Mouse (Mus musculus) intestine, embryonic 16.5 days (tissue): Measurements from ENCODE around the gene Hoxa11. TPM values are rescaled to one million over a fixed set of nuclear protein-coding genes. Genes with fewer than 3 reads are reported as not detected.

Experiments used
- ATAC-seq: fragments of 200-750 bp; cut with Nextera tagmentation; 2 replicates; pipeline ENCODE4 v1.8.0; 2017; ENCODE audit warnings: moderate TSS enrichment, moderate library complexity
- H3K27ac ChIP-seq: fragments of 300-500 bp; sonication (generic); 2 replicates; pipeline ENCODE4 v1.5.1; 2014; ENCODE audit warnings: mild to moderate bottlenecking, low read length
- H3K27me3 ChIP-seq: fragments of 300-500 bp; sonication (generic); replicated peaks from 2 replicates; pipeline ENCODE4 v1.6.1; 2014; ENCODE audit warnings: low read length, control low read depth, mixed read lengths; ENCODE audit not compliant: control insufficient read depth, insufficient read depth
- H3K36me3 ChIP-seq: fragments of 300-500 bp; sonication (generic); 2 replicates; pipeline ENCODE4 v1.6.1; 2014; ENCODE audit warnings: low read length, control low read depth; ENCODE audit not compliant: control insufficient read depth, insufficient read depth
- H3K4me1 ChIP-seq: fragments of 300-500 bp; sonication (generic); 2 replicates; pipeline ENCODE4 v1.6.1; 2014; ENCODE audit warnings: low read length, control low read depth, mixed read lengths; ENCODE audit not compliant: control insufficient read depth, insufficient read depth
- H3K4me2 ChIP-seq: fragments of 300-500 bp; sonication (generic); 2 replicates; pipeline ENCODE4 v1.6.1; 2014; ENCODE audit warnings: low read depth, low read length, control low read depth
- H3K4me3 ChIP-seq: fragments of 300-500 bp; sonication (generic); 2 replicates; pipeline ENCODE4 v1.5.1; 2014; ENCODE audit warnings: mild to moderate bottlenecking, low read length
- H3K9ac ChIP-seq: fragments of 300-500 bp; sonication (generic); 2 replicates; pipeline ENCODE4 v1.6.1; 2014; ENCODE audit warnings: low read depth, low read length
- H3K9me3 ChIP-seq: fragments of 300-500 bp; sonication (generic); 2 replicates; pipeline ENCODE4 v1.6.1; 2016; ENCODE audit warnings: low read length, control low read depth; ENCODE audit not compliant: control insufficient read depth
- WGBS: fragments of 180-500 bp; shearing (Covaris S2); extraction: QIAGEN DNeasy Blood & Tissue Kit; methylation state at CpG from one replicate; pipeline ENCODE4 v1.1.7; 2014; 5-methylcytosine and 5-hydroxymethylcytosine counted together
- polyA plus RNA-seq: library from polyadenylated mRNA; unstranded; fragments of >200 nt; fragmentation: Nextera tagmentation; extraction: Ambion mirVana; gene quantifications from 2 replicates; pipeline ENCODE4 v1.2.1, GENCODE M21; 2015

The Hoxa11 gene
- polyA plus RNA-seq, 1 experiment from 2014 or later = 1.9 TPM

DNA sequence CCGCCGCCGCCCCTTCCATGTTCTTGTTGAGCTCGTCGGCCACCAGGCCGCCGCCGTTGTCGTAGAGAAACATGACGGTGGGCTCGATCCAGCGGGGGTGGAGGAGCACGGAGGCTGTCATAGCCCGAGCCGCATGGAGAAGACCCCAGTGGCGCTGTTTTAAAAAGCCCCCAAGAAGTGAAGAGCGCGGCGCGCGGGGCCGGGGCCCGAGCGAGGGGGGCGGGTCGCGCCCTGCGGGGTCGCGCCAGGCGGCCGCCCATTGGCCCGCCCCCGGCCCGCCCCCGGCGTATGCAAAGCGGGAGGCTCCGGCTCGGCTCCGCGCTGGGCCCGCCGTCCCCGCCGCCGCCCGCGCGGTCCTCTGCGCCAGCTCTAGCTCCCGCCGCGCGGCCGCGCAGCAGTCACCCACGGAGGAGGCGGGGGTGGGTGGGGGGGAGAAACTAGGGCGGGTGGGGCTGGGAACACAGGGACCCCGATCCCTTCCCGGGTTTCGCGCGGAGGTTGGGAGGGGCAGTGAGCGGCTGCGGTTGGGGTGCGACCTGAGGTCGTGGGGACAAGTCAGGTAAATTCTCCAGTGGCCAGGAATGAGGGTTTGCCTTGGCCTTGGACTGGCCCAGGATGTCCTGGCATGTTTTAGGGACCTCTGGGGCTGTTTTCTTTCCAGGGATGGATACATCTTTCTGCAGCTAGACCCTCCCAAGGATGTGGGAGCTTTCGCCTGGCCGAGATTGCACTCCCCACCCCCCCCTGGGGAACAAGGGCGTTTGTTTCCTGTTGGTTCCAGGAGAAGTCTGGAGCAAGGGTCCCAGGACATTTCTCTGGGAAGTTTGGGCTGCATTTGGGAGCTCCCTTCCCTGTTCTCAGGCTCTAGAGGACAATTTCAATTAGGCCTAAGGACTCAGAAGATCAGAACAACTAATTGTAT lies 15.3 kb upstream of the Hoxa11 start, which contains the start of gene Hoxa13:
Gene Hoxa13, minus strand, starts transcription at position 227 of the 922 bp plus-strand sequence.
- H3K4me1 ChIP-seq = peaks cover 11% of the 10 kb centered on the region
- H3K27ac ChIP-seq = no peak within 1 kb of the TSS
- peak within 1 kb of the TSS; percentile 43; the same call in 1 of the 2 replicates for H3K9ac ChIP-seq
- peaks cover 72% of the 10 kb centered on the region for H3K27me3 ChIP-seq
- peak; percentile 71 for ATAC-seq
- peak within 1 kb of the TSS; percentile 47 for H3K4me3 ChIP-seq
- no peaks in the 10 kb centered on the region for H3K36me3 ChIP-seq
- H3K9me3 ChIP-seq = no peaks in the 10 kb centered on the region
- under 1% methylated on average over 47 of the region's 72 CpGs for WGBS
- H3K4me2 ChIP-seq = peak within 1 kb of the TSS; percentile 72

DNA sequence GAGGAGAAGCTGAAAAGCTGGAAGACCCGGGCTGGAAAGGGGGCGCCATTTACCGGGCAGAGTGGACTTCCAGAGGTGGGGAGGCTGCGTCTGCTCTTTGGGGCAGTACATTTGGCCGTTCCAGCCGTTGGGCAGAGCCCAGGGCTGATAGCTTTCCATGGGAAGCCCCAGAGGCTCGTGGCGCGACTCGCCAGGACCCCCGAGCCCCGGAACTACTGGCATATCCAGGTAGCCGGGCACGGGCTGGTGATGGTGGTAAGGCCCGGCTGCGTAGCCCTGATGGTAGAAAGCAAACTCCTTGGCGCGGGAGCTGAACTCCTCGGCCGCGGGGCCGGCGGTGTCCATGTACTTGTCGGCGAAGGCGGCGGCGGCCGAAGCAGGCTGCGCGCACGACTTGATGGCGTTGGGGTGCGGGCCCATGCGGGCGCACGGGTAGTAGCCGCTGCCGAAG lies 14.2 kb upstream of the Hoxa11 start:
- no peaks in the 10 kb centered on the region for H3K36me3 ChIP-seq
- ATAC-seq = peak; percentile 27; the same call in 1 of the 2 replicates
- H3K27me3 ChIP-seq = peaks cover 68% of the 10 kb centered on the region
- no peak overlapping the region for H3K27ac ChIP-seq
- peaks cover 11% of the 10 kb centered on the region for H3K4me1 ChIP-seq
- WGBS = 1% methylated on average over 39 of the region's 39 CpGs
- H3K4me3 ChIP-seq = peak overlapping the region; percentile 47
- peak overlapping the region; percentile 43; the same call in 1 of the 2 replicates for H3K9ac ChIP-seq
- peak overlapping the region; percentile 72 for H3K4me2 ChIP-seq
- H3K9me3 ChIP-seq = no peaks in the 10 kb centered on the region

DNA sequence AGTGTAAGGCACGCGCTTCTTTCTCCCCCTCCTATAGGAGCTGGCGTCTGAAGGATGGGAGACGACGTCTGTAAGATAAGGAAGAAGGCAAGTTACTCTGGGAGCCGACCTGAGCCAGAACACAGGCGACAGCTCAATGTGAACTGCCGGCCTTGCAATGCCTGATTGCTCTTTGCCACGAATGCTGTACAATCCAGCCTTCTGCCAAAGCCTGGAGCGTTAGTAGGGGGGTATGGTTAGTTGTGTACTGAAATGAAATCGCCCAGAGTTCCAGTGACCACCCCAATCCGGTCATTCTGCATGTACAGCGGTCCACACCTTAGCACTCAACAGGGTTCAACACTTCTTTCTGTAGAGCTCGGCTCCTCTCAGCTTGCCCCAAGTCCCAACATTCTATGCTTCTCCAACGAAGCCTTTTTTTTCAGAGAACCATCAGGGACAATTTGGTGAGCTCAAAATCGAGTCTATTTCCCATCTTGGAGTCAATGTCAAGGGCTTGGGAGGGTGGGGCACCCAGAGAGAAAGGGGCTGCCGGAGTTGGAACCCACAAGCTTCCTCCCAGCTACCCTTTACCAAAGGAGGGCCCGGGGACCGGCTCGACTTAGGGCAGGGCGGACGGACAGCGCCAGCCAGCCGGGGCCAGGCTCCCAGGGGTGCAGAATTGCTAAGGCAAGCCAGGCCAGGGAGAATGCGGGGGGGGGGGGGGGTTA lies 13.6 kb upstream of the Hoxa11 start:
- ATAC-seq = no peak
- no peak overlapping the region for H3K27ac ChIP-seq

DNA sequence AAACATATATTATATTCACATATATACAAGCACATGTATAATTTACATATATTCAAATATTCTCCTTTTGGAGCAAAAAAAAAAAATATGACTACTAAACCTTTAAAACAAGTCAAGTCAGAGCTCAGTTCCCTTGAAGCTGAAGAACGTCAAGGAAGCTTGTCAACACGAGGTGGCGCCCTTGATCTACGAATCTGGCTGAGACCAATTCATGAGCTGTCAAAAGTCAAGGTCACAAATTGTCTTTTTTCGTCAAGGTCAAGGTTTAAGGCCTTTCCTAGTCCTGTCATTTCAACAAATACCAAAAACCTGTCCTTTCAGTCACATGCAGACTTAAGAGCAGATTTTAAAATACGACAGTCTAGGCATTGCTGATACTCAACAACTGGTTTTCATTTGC lies 11.3 kb upstream of the Hoxa11 start:
- H3K4me1 ChIP-seq = peaks cover 11% of the 10 kb centered on the region
- no peak overlapping the region for H3K4me2 ChIP-seq
- no peak for ATAC-seq
- no peak overlapping the region for H3K9ac ChIP-seq
- H3K9me3 ChIP-seq = no peaks in the 10 kb centered on the region
- H3K36me3 ChIP-seq = no peaks in the 10 kb centered on the region
- H3K4me3 ChIP-seq = no peak overlapping the region
- peaks cover 63% of the 10 kb centered on the region for H3K27me3 ChIP-seq
- 2% methylated on average over 6 of the region's 6 CpGs for WGBS
- H3K27ac ChIP-seq = no peak overlapping the region

More for the DNA sequence above, 13.6 kb upstream of the Hoxa11 start:
- 2% methylated on average over 24 of the region's 25 CpGs for WGBS
- H3K4me2 ChIP-seq = 0 out of 2 replicates have a peak overlapping the region, but pooled peaks have one; percentile 72
- H3K9ac ChIP-seq = peak overlapping the region; percentile 43; the same call in 1 of the 2 replicates
- H3K27me3 ChIP-seq = peaks cover 64% of the 10 kb centered on the region
- H3K4me3 ChIP-seq = peak overlapping the region; percentile 47; the same call in 1 of the 2 replicates
- no peaks in the 10 kb centered on the region for H3K36me3 ChIP-seq
- peaks cover 11% of the 10 kb centered on the region for H3K4me1 ChIP-seq
- no peaks in the 10 kb centered on the region for H3K9me3 ChIP-seq

DNA sequence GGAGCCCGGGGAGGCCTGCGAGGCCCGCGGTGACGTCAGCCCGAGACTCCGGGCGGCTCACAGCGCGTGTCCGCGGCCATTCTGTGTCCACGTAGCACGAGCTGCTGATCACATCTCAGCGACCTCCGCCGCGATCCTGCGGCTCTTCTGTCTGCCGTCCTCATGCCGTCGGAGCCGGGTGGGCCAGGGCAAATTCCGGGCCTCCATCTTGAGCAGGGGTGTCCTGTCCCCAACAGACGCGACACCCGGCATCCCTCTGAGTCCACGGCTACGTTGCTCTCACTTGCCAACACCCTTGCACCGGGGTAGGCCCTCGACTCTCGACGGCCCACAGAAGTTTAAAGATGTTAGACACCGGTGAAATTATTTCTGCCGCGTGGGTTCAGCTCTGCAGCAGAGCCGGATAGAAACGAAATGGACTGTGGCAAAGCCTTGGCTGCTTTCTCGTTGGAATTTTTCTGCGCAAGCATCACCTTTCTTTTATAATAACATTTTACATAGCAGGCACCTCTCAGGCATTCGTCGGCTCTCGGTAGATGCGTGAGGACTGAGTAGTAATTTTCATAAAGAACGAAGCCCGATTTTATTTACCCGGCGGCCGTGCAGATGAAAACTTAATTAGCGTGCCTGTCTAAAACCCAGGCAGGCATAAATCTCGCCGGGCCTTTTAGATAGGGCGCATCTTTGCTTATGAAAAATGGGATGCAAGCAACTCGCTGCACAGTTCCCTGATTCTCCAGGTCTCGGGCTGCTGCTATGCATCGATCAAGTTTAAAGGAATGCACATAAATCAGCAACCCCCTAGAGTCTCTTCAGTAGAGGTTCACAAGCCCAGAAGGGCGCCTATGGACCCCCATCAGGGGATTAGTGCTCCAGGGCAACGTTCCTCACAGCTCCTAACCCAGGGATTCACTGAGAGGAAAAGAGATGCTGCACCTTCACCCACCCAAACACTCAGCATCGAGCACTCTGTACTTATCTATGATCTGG lies 8.2 kb upstream of the Hoxa11 start:
- H3K9ac ChIP-seq = no peak overlapping the region
- peak overlapping the region; percentile 14; the same call in 1 of the 2 replicates for H3K4me2 ChIP-seq
- ATAC-seq = no peak
- no peaks in the 10 kb centered on the region for H3K4me1 ChIP-seq
- H3K27ac ChIP-seq = no peak overlapping the region
- no peaks in the 10 kb centered on the region for H3K9me3 ChIP-seq
- peaks cover 58% of the 10 kb centered on the region for H3K27me3 ChIP-seq
- 0 out of 2 replicates have a peak overlapping the region, but pooled peaks have one; percentile 2 for H3K4me3 ChIP-seq
- 3% methylated on average over 59 of the region's 59 CpGs for WGBS
- H3K36me3 ChIP-seq = no peaks in the 10 kb centered on the region

DNA sequence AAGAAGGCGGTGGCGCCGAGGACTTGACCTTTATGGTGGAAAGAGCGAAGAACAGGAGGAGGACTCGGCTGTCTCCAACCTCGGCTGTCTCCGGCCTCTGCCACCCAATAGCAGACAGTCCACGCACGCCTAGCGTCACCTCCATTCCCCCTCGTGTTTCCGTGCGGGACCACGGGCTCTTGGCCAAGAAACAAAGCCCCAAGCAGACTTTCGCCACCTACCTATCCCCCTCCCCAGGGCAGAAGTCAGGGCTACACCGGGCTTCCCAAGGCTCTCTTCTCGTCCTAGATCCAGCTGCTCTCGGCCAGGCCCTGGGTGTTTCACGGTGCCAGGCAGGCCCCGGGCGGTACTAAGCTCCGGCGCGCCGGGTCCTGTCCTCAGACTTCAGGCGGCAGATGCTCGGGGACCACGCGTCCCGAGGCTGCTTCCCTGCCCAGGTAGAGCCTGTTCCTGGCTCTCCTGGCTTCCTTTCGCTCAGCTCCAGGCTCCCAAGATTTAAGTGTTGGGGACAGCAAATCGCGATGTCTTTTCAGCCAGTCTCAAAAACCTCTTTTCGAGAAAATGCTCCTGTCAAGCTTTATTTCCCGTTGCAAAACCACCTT lies 7.3 kb upstream of the Hoxa11 start:
- no peak overlapping the region for H3K27ac ChIP-seq
- no peaks in the 10 kb centered on the region for H3K4me1 ChIP-seq
- H3K4me2 ChIP-seq = no peak overlapping the region
- no peak for ATAC-seq
- no peak overlapping the region for H3K9ac ChIP-seq
- H3K36me3 ChIP-seq = no peaks in the 10 kb centered on the region
- no peak overlapping the region for H3K4me3 ChIP-seq
- no peaks in the 10 kb centered on the region for H3K9me3 ChIP-seq
- 2% methylated on average over 35 of the region's 35 CpGs for WGBS
- H3K27me3 ChIP-seq = peaks cover 63% of the 10 kb centered on the region

DNA sequence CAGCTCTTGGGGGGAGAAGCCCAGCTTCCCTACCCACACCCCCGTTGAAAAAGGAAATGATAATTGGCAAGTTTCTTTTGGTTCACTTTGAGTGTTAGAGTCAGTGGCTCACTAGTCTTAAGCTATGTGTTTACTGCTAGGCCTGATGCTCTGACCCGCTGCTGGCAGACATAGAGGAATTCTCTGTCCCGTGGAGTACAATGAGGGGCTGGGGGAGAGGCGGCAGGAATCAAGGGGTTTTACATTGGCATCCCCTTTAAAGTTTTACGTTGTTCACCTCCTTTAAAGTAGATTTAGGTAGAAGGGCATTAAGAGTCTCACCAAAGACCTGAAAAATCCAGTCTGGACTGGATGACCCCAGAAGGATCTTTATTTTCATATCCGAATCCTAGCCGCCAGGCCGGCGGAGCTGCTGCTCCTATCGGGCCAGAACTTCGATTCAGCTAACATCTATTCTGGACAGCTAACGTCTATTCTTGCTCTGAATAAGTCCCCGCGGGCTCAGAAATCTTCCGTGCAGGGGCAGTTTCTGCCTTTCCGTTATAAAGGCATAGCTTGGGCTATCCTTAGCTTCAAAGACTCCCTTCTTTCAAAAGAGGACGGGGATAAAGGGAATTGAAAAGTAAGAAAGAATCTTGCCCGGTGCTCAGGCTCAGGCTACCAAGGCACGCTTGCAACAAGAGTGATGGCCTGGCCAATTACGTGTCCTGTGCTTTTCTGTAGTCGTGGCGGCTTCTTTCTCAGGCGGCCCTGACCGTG lies 6.6 kb upstream of the Hoxa11 start:
- Histone ChIP-seq H3K9me3 (no peaks in the 10 kb centered on the region), H3K4me1 (no peaks in the 10 kb centered on the region), H3K4me3 (no peak overlapping the region), H3K27ac (no peak overlapping the region), H3K4me2 (no peak overlapping the region), H3K27me3 (peaks cover 66% of the 10 kb centered on the region), H3K9ac (no peak overlapping the region), H3K36me3 (no peaks in the 10 kb centered on the region)
- ATAC-seq = no peak
- WGBS = 4% methylated on average over 24 of the region's 24 CpGs
